Mouse (Mus musculus) G1E (cell line): Measurements from ENCODE around the gene Hmgb3.

ENCODE experiments used
- CTCF ChIP-seq: IDR thresholded peaks from 2 replicates; pipeline ENCODE4 v1.5.1; 2012; ENCODE audit warnings: low read depth, low read length, inconsistent platforms, mixed read lengths
- GATA1 ChIP-seq: IDR thresholded peaks from 2 replicates; pipeline ENCODE4 v1.6.1; 2012; ENCODE audit warnings: borderline replicate concordance, low read length, inconsistent platforms, mixed read lengths
- GATA2 ChIP-seq: IDR thresholded peaks from 2 replicates; pipeline ENCODE4 v1.6.1; 2012; ENCODE audit warnings: low read depth, low read length, inconsistent platforms, borderline replicate concordance
- TAL1 ChIP-seq: conservative IDR thresholded peaks from 2 replicates; pipeline ENCODE4 v1.6.1; 2012; ENCODE audit warnings: low read depth, low read length, inconsistent platforms, mixed read lengths

- peak; percentile 27; the same call in 1 of the 2 replicates for TF ChIP-seq CTCF
- TF ChIP-seq GATA1, result no peak
- TF ChIP-seq TAL1, result no peak
- no peak for TF ChIP-seq GATA2
Measured at GRCm38 (mm10) chrX:71532635-71533034, 23.1 kb upstream of the Hmgb3 start.
